Mouse (Mus musculus) forebrain, embryonic 12.5 days (tissue): ENCODE data around the gene Sephs2. TPM values are rescaled to one million over a fixed set of nuclear protein-coding genes. Genes with fewer than 3 reads are reported as not detected.
"Not testable (repeated sequence)": the region's sequence is repeated elsewhere in the genome, so short reads cannot be mapped to it uniquely, and the experiment has no call there.

ENCODE experiments used
- ATAC-seq: fragments of 200-750 bp; cut with Nextera tagmentation; 2 replicates; pipeline ENCODE4 v1.8.0; 2017; ENCODE audit warnings: moderate TSS enrichment; ENCODE audit not compliant: low FRiP score
- H3K27ac ChIP-seq: fragments of 300-500 bp; sonication (generic); 2 replicates; pipeline ENCODE4 v1.5.1; 2016; ENCODE audit warnings: mild to moderate bottlenecking
- H3K27me3 ChIP-seq: fragments of 300-500 bp; sonication (generic); 2 replicates; pipeline ENCODE4 v1.6.1; 2016; ENCODE audit warnings: mild to moderate bottlenecking
- H3K36me3 ChIP-seq: fragments of 300-500 bp; sonication (generic); replicated peaks from 2 replicates; pipeline ENCODE4 v1.6.1; 2016; ENCODE audit warnings: mild to moderate bottlenecking
- H3K4me1 ChIP-seq: fragments of 300-500 bp; sonication (generic); 2 replicates; pipeline ENCODE4 v1.6.1; 2016
- H3K4me2 ChIP-seq: fragments of 300-500 bp; sonication (generic); 2 replicates; pipeline ENCODE4 v1.6.1; 2016; ENCODE audit warnings: mild to moderate bottlenecking, moderate library complexity
- H3K4me3 ChIP-seq: fragments of 300-500 bp; sonication (generic); replicated peaks from 2 replicates; pipeline ENCODE4 v1.5.1; 2016; ENCODE audit warnings: mild to moderate bottlenecking
- H3K9ac ChIP-seq: fragments of 300-500 bp; sonication (generic); 2 replicates; pipeline ENCODE4 v1.6.1; 2016; ENCODE audit warnings: mild to moderate bottlenecking
- H3K9me3 ChIP-seq: fragments of 300-500 bp; sonication (generic); 2 replicates; pipeline ENCODE4 v1.6.1; 2016
- WGBS: fragments of 180-500 bp; shearing (Covaris S2); methylation state at CpG from one replicate; pipeline ENCODE4 v1.1.7; 2016; 5-methylcytosine and 5-hydroxymethylcytosine counted together
- polyA plus RNA-seq: library from polyadenylated mRNA; unstranded; fragments of >200 nt; fragmentation: Nextera tagmentation; extraction: Ambion mirVana; gene quantifications from 2 replicates; pipeline ENCODE4 v1.2.1, GENCODE M21; 2016

The Sephs2 gene
- polyA plus RNA-seq, 1 experiment from 2014 or later, result 81.6 TPM

- peaks cover 19% of the 10 kb centered on the region for H3K4me1 ChIP-seq
- no peak for ATAC-seq
- H3K4me3 ChIP-seq, result no peak overlapping the region
- H3K27me3 ChIP-seq, result no peaks in the 10 kb centered on the region
- H3K9me3 ChIP-seq, result no peaks in the 10 kb centered on the region
- H3K9ac ChIP-seq, result no peak overlapping the region
- H3K27ac ChIP-seq, result no peak overlapping the region
- peaks cover 7% of the 10 kb centered on the region; the same call in 1 of the 2 replicates for H3K36me3 ChIP-seq
- WGBS, result 86% methylated on average over 10 of the region's 10 CpGs
- H3K4me2 ChIP-seq, result no peak overlapping the region
Observed at GRCm38 (mm10) chr7:127262218-127262961, 11.5 kb downstream of the Sephs2 start.

- peak; percentile 98 for ATAC-seq
- Histone ChIP-seq H3K9me3 (no peaks in the 10 kb centered on the region), H3K4me3 (peak within 1 kb of the TSS; percentile 71), H3K9ac (peak within 1 kb of the TSS; percentile 75), H3K4me1 (peaks cover 19% of the 10 kb centered on the region), H3K27me3 (no peaks in the 10 kb centered on the region), H3K27ac (no peak within 1 kb of the TSS), H3K4me2 (peak within 1 kb of the TSS; percentile 86), H3K36me3 (peaks cover 23% of the 10 kb centered on the region)
- under 1% methylated on average over 50 of the region's 50 CpGs for WGBS
Observed at GRCm38 (mm10) chr7:127260309-127261111, 13.3 kb downstream of the Sephs2 start, which contains the start of gene Dctpp1. Dctpp1 (minus strand) TSS chr7:127260709.

- Histone ChIP-seq H3K4me1 (peaks cover 29% of the 10 kb centered on the region), H3K4me3 (peak overlapping the region; percentile 71), H3K27me3 (no peaks in the 10 kb centered on the region), H3K27ac (no peak overlapping the region), H3K36me3 (peaks cover 23% of the 10 kb centered on the region), H3K9me3 (no peaks in the 10 kb centered on the region), H3K9ac (peak overlapping the region; percentile 48), H3K4me2 (peak overlapping the region; percentile 86)
- no peak for ATAC-seq
- 78% methylated on average over 8 of the region's 8 CpGs for WGBS
Observed at GRCm38 (mm10) chr7:127259186-127259905, 14.5 kb downstream of the Sephs2 start.

GRCm38 (mm10) chr7:127256518-127256917 is 17.3 kb downstream of the Sephs2 start:
- no peak overlapping the region for H3K4me2 ChIP-seq
- WGBS, result 95% methylated on average over 5 of the region's 5 CpGs
- H3K36me3 ChIP-seq, result peaks cover 23% of the 10 kb centered on the region
- no peak overlapping the region for H3K4me3 ChIP-seq
- no peaks in the 10 kb centered on the region for H3K9me3 ChIP-seq
- H3K27me3 ChIP-seq, result no peaks in the 10 kb centered on the region
- no peak overlapping the region for H3K9ac ChIP-seq
- peaks cover 34% of the 10 kb centered on the region for H3K4me1 ChIP-seq
- no peak for ATAC-seq
- no peak overlapping the region for H3K27ac ChIP-seq

DNA sequence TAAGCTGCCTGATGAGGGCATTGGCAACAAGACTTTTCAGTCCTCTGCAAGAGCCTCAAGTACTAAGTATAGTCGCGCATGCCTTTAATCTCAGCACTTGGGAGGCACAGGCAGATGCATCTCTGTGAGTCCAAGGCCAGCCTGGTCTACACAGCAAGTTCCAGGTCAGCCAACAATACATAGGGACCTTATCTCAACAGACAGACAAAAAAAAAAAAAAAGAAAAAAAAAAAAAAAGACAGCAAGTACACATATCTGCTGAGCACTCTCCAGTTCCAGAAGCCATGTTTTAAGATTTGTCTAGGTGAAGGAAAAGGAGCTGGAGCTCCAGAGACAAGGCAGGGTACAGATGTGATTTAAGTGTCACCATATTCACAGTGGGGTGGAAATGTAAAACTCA is 17.9 kb downstream of the Sephs2 start:
- no peak overlapping the region for H3K27ac ChIP-seq
- no peaks in the 10 kb centered on the region for H3K9me3 ChIP-seq
- peaks cover 26% of the 10 kb centered on the region for H3K36me3 ChIP-seq
- H3K4me3 ChIP-seq, result no peak overlapping the region
- peaks cover 30% of the 10 kb centered on the region for H3K4me1 ChIP-seq
- 89% methylated on average over 2 of the region's 2 CpGs for WGBS
- no peak overlapping the region for H3K9ac ChIP-seq
- H3K4me2 ChIP-seq, result no peak overlapping the region
- H3K27me3 ChIP-seq, result no peaks in the 10 kb centered on the region
- no peak for ATAC-seq

DNA sequence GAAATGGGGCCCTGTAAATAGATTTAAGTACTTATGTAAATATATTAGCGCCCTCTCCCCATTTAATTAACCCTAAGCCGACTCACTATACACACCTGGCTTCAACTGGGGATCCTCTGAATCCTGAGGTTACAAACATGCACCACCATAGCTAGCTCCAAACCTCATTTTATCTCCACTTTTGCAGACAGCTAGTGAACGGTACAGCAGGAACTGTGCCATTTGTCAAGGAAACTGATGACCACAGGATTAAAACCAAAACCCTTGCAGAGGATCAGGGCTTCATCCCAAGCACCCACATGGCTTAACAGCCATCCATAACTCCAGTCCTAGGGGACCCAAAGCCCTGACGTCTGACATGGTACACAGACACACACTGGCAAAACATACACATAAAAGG is 18.8 kb downstream of the Sephs2 start:
- no peak for ATAC-seq
- H3K4me2 ChIP-seq, result peak overlapping the region; percentile 73
- H3K9me3 ChIP-seq, result no peaks in the 10 kb centered on the region
- H3K27me3 ChIP-seq, result no peaks in the 10 kb centered on the region
- peak overlapping the region; percentile 92; the same call in 1 of the 2 replicates for H3K27ac ChIP-seq
- H3K36me3 ChIP-seq, result peaks cover 26% of the 10 kb centered on the region
- peaks cover 27% of the 10 kb centered on the region for H3K4me1 ChIP-seq
- peak overlapping the region; percentile 56 for H3K4me3 ChIP-seq
- H3K9ac ChIP-seq, result peak overlapping the region; percentile 82
- 34% methylated on average over 4 of the region's 4 CpGs for WGBS

- Histone ChIP-seq H3K4me1 (peaks cover 18% of the 10 kb centered on the region), H3K27me3 (no peaks in the 10 kb centered on the region), H3K36me3 (peaks cover 35% of the 10 kb centered on the region), H3K27ac (peak overlapping the region; percentile 92), H3K9me3 (no peaks in the 10 kb centered on the region), H3K4me2 (peak overlapping the region; percentile 73), H3K9ac (peak overlapping the region; percentile 82), H3K4me3 (peak overlapping the region; percentile 56)
- peak; percentile 94 for ATAC-seq
- 1% methylated on average over 136 of the region's 136 CpGs for WGBS
Observed at GRCm38 (mm10) chr7:127253821-127254769, 19.8 kb downstream of the Sephs2 start.

DNA sequence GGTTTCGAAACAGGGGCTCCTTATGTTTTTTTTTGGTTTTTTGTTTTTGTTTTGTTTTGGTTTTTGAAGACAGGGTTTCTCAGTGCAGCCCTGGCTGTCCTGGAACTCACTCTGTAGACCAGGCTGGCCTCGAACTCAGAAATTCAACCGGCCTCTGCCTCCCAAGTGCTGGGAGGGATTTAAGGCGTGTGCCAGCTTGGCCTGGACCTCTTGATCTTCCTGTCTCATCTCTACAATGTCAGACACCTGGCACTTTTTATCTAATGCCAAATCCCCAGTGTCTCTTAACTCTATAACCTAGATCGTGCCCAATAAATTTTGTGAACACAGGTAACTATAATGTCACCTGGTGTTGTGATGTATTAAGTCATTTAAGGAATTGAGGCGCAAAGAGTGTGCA is 20.5 kb downstream of the Sephs2 start:
- Histone ChIP-seq H3K4me1 (peaks cover 15% of the 10 kb centered on the region), H3K4me2 (peak overlapping the region; percentile 73), H3K9ac (peak overlapping the region; percentile 82), H3K4me3 (peak overlapping the region; percentile 56), H3K27ac (no peak overlapping the region), H3K9me3 (no peaks in the 10 kb centered on the region), H3K27me3 (no peaks in the 10 kb centered on the region), H3K36me3 (peaks cover 38% of the 10 kb centered on the region)
- WGBS, result 83% methylated on average over 6 of the region's 6 CpGs
- no peak for ATAC-seq

- H3K9ac ChIP-seq, result no peak overlapping the region
- H3K4me3 ChIP-seq, result no peak overlapping the region
- no peaks in the 10 kb centered on the region for H3K27me3 ChIP-seq
- no peak overlapping the region for H3K27ac ChIP-seq
- H3K36me3 ChIP-seq, result peaks cover 40% of the 10 kb centered on the region
- H3K4me1 ChIP-seq, result peaks cover 15% of the 10 kb centered on the region
- 88% methylated on average over 2 of the region's 2 CpGs for WGBS
- ATAC-seq, result no peak
- H3K9me3 ChIP-seq, result no peaks in the 10 kb centered on the region
- H3K4me2 ChIP-seq, result no peak overlapping the region
Observed at GRCm38 (mm10) chr7:127252414-127252813, 21.4 kb downstream of the Sephs2 start.

DNA sequence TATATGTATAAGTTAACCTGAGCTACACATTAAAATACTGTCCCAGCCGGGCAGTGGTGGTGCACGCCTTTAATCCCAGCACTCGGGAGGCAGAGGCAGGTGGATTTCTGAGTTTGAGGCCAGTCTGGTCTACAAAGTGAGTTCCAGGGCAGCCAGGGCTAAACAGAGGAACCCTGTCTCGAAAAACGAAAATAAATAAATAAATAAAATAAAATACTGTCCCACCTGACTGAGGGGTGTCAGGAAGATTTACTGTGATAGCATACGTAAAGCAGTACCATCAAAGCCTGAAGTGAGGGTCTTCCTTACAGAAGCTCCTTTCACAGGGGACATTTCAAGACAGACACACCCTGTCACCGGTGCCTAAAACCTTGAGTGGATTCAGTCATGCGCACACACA is 23.3 kb downstream of the Sephs2 start:
- peaks cover 34% of the 10 kb centered on the region for H3K36me3 ChIP-seq
- WGBS, result 94% methylated on average over 8 of the region's 8 CpGs
- not testable (repeated sequence) for ATAC-seq

More for the DNA sequence above, 23.3 kb downstream of the Sephs2 start:
- H3K27me3 ChIP-seq, H3K27ac ChIP-seq, H3K4me3 ChIP-seq, H3K4me2 ChIP-seq, H3K9ac ChIP-seq, H3K9me3 ChIP-seq: not testable (repeated sequence)
- H3K4me1 ChIP-seq, result peaks cover 28% of the 10 kb centered on the region
